Mouse (Mus musculus) adrenal gland, postnatal 4 days (tissue): ENCODE data around the gene Ngdn. TPM values are rescaled to one million over a fixed set of nuclear protein-coding genes. Genes with fewer than 3 reads are reported as not detected.

Experiments
- DNase-seq, 2 experiments: peaks; one replicate each; pipeline ENCODE4 v3.0.0; 2021 to 2022; ENCODE audit warnings: low spot score in 2 of 2, mixed read lengths in 2 of 2
- microRNA-seq: library from miRNA; unstranded; fragments of <30 nt; microRNA quantifications from one replicate; pipeline ENCODE4 v1.2.0, GENCODE M21; 2021
- total RNA-seq, 2 experiments: library from RNA; stranded (reverse); gene quantifications; 2 replicates each; pipeline ENCODE4 v1.2.3; 2021

Gene Ngdn
- total RNA-seq, 2 experiments from 2014 or later = 44.2 to 47.5 TPM

DNA sequence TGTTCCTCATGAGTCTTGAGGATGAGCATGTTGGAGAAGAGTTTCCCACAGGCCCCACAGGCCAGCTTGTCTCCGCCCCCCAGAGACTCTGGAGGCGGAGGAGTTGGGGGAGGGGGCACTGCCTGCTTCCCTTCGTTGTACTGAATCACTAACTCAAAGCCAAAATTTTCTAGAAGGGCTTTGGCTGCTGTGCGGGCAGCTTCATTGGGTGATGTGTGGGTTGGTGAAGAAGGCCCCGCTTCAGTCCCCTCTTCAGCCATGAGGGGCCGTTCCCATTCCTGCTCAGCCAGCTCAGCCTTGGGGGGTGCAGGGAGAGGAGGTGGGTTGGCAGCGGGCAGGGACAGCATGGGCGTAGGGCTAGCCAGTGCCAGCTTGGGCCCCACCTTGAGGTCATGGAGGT is 50.8 kb downstream of the Ngdn start:
- DNase-seq = no peak

DNA sequence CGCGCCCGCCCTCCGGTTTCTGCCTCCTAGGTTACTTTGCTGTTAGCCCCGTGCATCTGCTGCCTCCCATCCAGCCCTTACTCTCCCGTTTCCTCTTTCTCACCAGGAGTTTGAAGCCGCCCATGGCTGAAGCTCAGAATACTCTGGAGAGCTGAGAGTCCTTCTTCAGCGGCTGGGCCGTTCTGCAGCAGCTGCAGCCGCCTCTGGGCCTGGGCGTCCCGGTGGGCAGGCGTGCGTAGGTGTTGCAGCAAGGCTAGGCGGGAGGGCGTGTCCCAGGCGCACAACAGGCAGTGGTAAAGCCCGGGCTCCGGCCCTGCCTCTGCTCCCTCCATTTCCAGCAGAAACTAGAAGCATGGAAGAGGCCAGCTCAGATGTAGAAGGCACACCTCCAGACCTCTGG is 56.5 kb downstream of the Ngdn start:
- no peak for DNase-seq

Small RNA genes lying within 50 kb of the gene (microRNA-seq; reads per million reads assigned to microRNA genes)
- 5.0 reads per million, percentile 14 among the genes with 10 or more reads in this experiment for gene Mir208b

Other genes with a start within 250 kb of the Ngdn start
- 10 to 100 TPM; 60.0 to 66.7 TPM for gene Slc7a8, start 233.5 kb upstream of the Ngdn start, total RNA-seq
- under 1 TPM; 0.37 to 0.42 TPM for gene Rnf212b, start 201.3 kb upstream of the Ngdn start, total RNA-seq
- 10 to 100 TPM; 17.9 to 18.3 TPM for gene Homez, start 144.5 kb upstream of the Ngdn start, total RNA-seq
- gene Ppp1r3e, start 137.9 kb upstream of the Ngdn start, total RNA-seq = 10 to 100 TPM; 16.9 to 21.0 TPM
- gene Bcl2l2, start 132.1 kb upstream of the Ngdn start, total RNA-seq = 10 to 100 TPM; 55.3 to 65.3 TPM
- gene Gm20521, start 132.0 kb upstream of the Ngdn start, total RNA-seq = 10 to 100 TPM in 1 of 2 experiments, 1 to 10 TPM in 1; 5.5 to 13.0 TPM
- gene Pabpn1, start 123.0 kb upstream of the Ngdn start, total RNA-seq = 100 to 1,000 TPM; 334 to 350 TPM
- 10 to 100 TPM; 63.7 to 68.4 TPM for gene Slc22a17, start 102.3 kb upstream of the Ngdn start, total RNA-seq
- gene Efs, start 89.3 kb upstream of the Ngdn start, total RNA-seq = 10 to 100 TPM; 13.2 to 13.9 TPM
- not detected for gene Il25, start 82.8 kb upstream of the Ngdn start, total RNA-seq
- 1 to 10 TPM; 2.4 to 3.8 TPM for gene Cmtm5, start 79.2 kb upstream of the Ngdn start, total RNA-seq
- gene Myh6, start 48.5 kb upstream of the Ngdn start, total RNA-seq = 1 to 10 TPM in 1 of 2 experiments, under 1 TPM in 1; 0.81 to 4.9 TPM
- not detected for gene Gm17428, start 38.5 kb upstream of the Ngdn start, total RNA-seq
- 10 to 100 TPM in 1 of 2 experiments, 1 to 10 TPM in 1; 5.3 to 21.8 TPM for gene Myh7, start 20.8 kb upstream of the Ngdn start, total RNA-seq
- 10 to 100 TPM; 11.9 to 13.5 TPM for gene Zfhx2, start 76.9 kb downstream of the Ngdn start, total RNA-seq
- gene Thtpa, start 79.3 kb downstream of the Ngdn start, total RNA-seq = 10 to 100 TPM; 21.0 to 21.3 TPM
- 10 to 100 TPM; 30.3 to 34.0 TPM for gene Ap1g2, start 91.1 kb downstream of the Ngdn start, total RNA-seq
- gene Jph4, start 101.5 kb downstream of the Ngdn start, total RNA-seq = 10 to 100 TPM; 11.9 to 14.8 TPM
- not detected for gene Dhrs2, start 206.6 kb downstream of the Ngdn start, total RNA-seq